Mouse (Mus musculus): ENCODE results near the gene Ubb.

GRCm38 (mm10) chr11:62513311-62513710 is 37.7 kb upstream of the Ubb start:
- TF ChIP-seq CTCF (IDR thresholded peaks at IDR 0.05; ENCODE audit: borderline replicate concordance, control insufficient read depth, extremely low read depth, insufficient read depth, low read length, poor library complexity) (no peak), POLR2A (IDR thresholded peaks at IDR 0.05; ENCODE audit: control insufficient read depth, extremely low read depth, insufficient read depth, low read length, poor library complexity) (no peak)
